Mouse (Mus musculus) olfactory bulb, adult 2 months (tissue): ENCODE measurements around the gene Rad51b.

Experiments
- CTCF ChIP-seq: fragments of 200-500 bp; IDR thresholded peaks from 2 replicates; pipeline ENCODE4 v1.5.1; 2012; ENCODE audit warnings: low read depth, mild to moderate bottlenecking, low read length, moderate library complexity; ENCODE audit not compliant: insufficient read depth
- POLR2A ChIP-seq: fragments of 200-500 bp; IDR thresholded peaks from 2 replicates; pipeline ENCODE4 v1.6.1; 2012; ENCODE audit warnings: mild to moderate bottlenecking, low read depth, low read length, moderate library complexity; ENCODE audit not compliant: insufficient read depth

GRCm38 (mm10) chr12:79796823-79797821 lies 500.0 kb downstream of the Rad51b start:
- no peak for TF ChIP-seq CTCF
- TF ChIP-seq POLR2A: no peak
